Mouse (Mus musculus) forebrain, embryonic 11.5 days (tissue): ENCODE measurements around the gene Stk10. TPM values are rescaled to one million over a fixed set of nuclear protein-coding genes. Genes with fewer than 3 reads are reported as not detected.

Experiments used
- ATAC-seq: fragments of 200-750 bp; cut with Nextera tagmentation; replicated peaks from 2 replicates; pipeline ENCODE4 v1.8.0; 2017; ENCODE audit warnings: moderate TSS enrichment; ENCODE audit not compliant: low FRiP score
- DNase-seq: peaks from one replicate; pipeline ENCODE4 v3.0.0-alpha.2; 2017; ENCODE audit warnings: low spot score
- H3K27ac ChIP-seq: fragments of 300-500 bp; sonication (generic); 2 replicates; pipeline ENCODE4 v1.5.1; 2014; ENCODE audit warnings: low read depth, low read length
- H3K27me3 ChIP-seq: fragments of 300-500 bp; sonication (generic); 2 replicates; pipeline ENCODE4 v1.6.1; 2014; ENCODE audit warnings: mild to moderate bottlenecking, low read length, mixed read lengths; ENCODE audit not compliant: control insufficient read depth, insufficient read depth
- H3K36me3 ChIP-seq: fragments of 300-500 bp; sonication (generic); 2 replicates; pipeline ENCODE4 v1.6.1; 2014; ENCODE audit warnings: mild to moderate bottlenecking, low read length, moderate library complexity, mixed read lengths; ENCODE audit not compliant: control insufficient read depth, insufficient read depth
- H3K4me1 ChIP-seq: fragments of 300-500 bp; sonication (generic); replicated peaks from 2 replicates; pipeline ENCODE4 v1.6.1; 2014; ENCODE audit warnings: low read length, mixed read lengths; ENCODE audit not compliant: control insufficient read depth, insufficient read depth
- H3K4me2 ChIP-seq: fragments of 300-500 bp; sonication (generic); 2 replicates; pipeline ENCODE4 v1.6.1; 2014; ENCODE audit warnings: low read depth, mild to moderate bottlenecking, low read length, moderate library complexity, mixed read lengths; ENCODE audit not compliant: severe bottlenecking
- H3K4me3 ChIP-seq: fragments of 300-500 bp; sonication (generic); 2 replicates; pipeline ENCODE4 v1.5.1; 2014; ENCODE audit warnings: low read depth, low read length
- H3K9ac ChIP-seq: fragments of 300-500 bp; sonication (generic); 2 replicates; pipeline ENCODE4 v1.6.1; 2014; ENCODE audit warnings: low read length
- H3K9me3 ChIP-seq: fragments of 300-500 bp; sonication (generic); 2 replicates; pipeline ENCODE4 v1.6.1; 2016; ENCODE audit warnings: low read length, mixed read lengths; ENCODE audit not compliant: control insufficient read depth
- WGBS: fragments of 180-500 bp; shearing (Covaris S2); extraction: QIAGEN DNeasy Blood & Tissue Kit; methylation state at CpG from one replicate; pipeline ENCODE4 v1.1.7; 2014; 5-methylcytosine and 5-hydroxymethylcytosine counted together
- polyA plus RNA-seq: library from polyadenylated mRNA; unstranded; fragments of >200 nt; fragmentation: Nextera tagmentation; extraction: Ambion mirVana; gene quantifications from 2 replicates; pipeline ENCODE4 v1.2.1, GENCODE M21; 2014

Gene Stk10
- polyA plus RNA-seq, 1 experiment from 2014 or later, result 1.4 TPM

DNA sequence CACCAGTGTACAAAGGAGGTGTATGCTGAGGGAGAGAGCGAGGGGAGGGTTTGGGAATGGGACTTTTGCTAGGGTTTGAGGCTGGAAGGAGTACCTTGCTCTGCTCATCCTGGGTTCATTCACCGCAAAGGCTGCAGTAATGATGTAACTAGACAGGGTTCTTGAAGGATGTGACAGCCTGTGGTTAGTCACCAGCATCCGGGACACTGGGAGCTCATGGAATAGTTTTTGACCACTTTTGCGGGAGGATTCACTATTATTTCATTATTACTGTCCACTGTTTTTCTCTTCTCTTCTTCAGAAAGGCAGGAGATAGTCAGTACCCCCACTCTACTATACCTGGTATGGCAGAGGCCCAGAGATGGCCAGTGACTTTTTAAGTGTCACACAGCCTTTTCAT, 9.1 kb downstream of the Stk10 start:
- H3K36me3 ChIP-seq, result no peaks in the 10 kb centered on the region
- H3K9me3 ChIP-seq, result no peaks in the 10 kb centered on the region
- no peak for ATAC-seq
- DNase-seq, result no peak
- H3K4me2 ChIP-seq, result no peak overlapping the region
- H3K27ac ChIP-seq, result no peak overlapping the region
- H3K4me3 ChIP-seq, result no peak overlapping the region
- H3K9ac ChIP-seq, result no peak overlapping the region
- peaks cover 2% of the 10 kb centered on the region; the same call in 1 of the 2 replicates for H3K4me1 ChIP-seq
- WGBS, result 97% methylated on average over 4 of the region's 4 CpGs
- H3K27me3 ChIP-seq, result no peaks in the 10 kb centered on the region

GRCm38 (mm10) chr11:32542687-32543411, 9.7 kb downstream of the Stk10 start:
- no peaks in the 10 kb centered on the region for H3K9me3 ChIP-seq
- no peak overlapping the region for H3K27ac ChIP-seq
- DNase-seq (peak; percentile 53), ATAC-seq (no peak)
- peaks cover 2% of the 10 kb centered on the region; the same call in 1 of the 2 replicates for H3K4me1 ChIP-seq
- H3K36me3 ChIP-seq, result no peaks in the 10 kb centered on the region
- WGBS, result 51% methylated on average over 2 of the region's 3 CpGs
- H3K4me3 ChIP-seq, result no peak overlapping the region
- no peak overlapping the region for H3K9ac ChIP-seq
- H3K27me3 ChIP-seq, result no peaks in the 10 kb centered on the region
- no peak overlapping the region for H3K4me2 ChIP-seq

GRCm38 (mm10) chr11:32544041-32544440, 10.9 kb downstream of the Stk10 start:
- no peak for DNase-seq
- 0 out of 2 replicates have a peak, but pooled peaks cover 2% of the 10 kb centered on the region for H3K4me1 ChIP-seq

DNA sequence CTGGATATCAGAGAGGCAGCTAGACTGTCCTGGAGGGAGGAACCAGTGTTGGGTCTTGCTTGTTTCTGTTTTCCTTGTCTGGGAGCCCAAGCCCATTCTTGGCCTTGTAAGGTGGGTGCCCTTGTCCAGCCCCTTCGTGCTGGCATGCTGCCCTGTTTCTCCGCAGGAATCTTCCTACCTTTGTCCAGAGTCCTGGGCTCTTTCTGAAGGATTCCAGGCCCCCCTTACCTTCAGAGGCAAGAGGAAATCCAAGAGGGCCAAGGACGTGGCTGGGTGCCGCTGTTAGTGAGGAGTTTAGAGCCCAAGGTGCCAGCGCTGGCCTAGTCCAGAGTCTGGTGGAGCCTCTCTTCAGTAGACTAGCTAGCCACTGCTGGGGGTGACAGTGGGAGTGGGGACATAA, 11.4 kb downstream of the Stk10 start:
- DNase-seq (no peak), ATAC-seq (no peak)
- no peaks in the 10 kb centered on the region for H3K9me3 ChIP-seq
- H3K27ac ChIP-seq, result no peak overlapping the region
- H3K36me3 ChIP-seq, result no peaks in the 10 kb centered on the region
- WGBS, result 90% methylated on average over 5 of the region's 5 CpGs
- 0 out of 2 replicates have a peak, but pooled peaks cover 2% of the 10 kb centered on the region for H3K4me1 ChIP-seq
- no peaks in the 10 kb centered on the region for H3K27me3 ChIP-seq
- H3K9ac ChIP-seq, result no peak overlapping the region
- no peak overlapping the region for H3K4me3 ChIP-seq
- no peak overlapping the region for H3K4me2 ChIP-seq

More at GRCm38 (mm10) chr11:32544041-32544440, 10.9 kb downstream of the Stk10 start:
- no peaks in the 10 kb centered on the region for H3K9me3 ChIP-seq
- no peak for ATAC-seq
- no peaks in the 10 kb centered on the region for H3K27me3 ChIP-seq
- H3K9ac ChIP-seq, result no peak overlapping the region
- H3K4me2 ChIP-seq, result no peak overlapping the region
- H3K4me3 ChIP-seq, result no peak overlapping the region
- H3K36me3 ChIP-seq, result no peaks in the 10 kb centered on the region
- no peak overlapping the region for H3K27ac ChIP-seq
- WGBS, result 93% methylated on average over 6 of the region's 6 CpGs

- H3K27ac ChIP-seq, result no peak overlapping the region
- no peak for DNase-seq
- no peak for ATAC-seq
- 0 out of 2 replicates have a peak, but pooled peaks cover 2% of the 10 kb centered on the region for H3K4me1 ChIP-seq
- H3K27me3 ChIP-seq, result no peaks in the 10 kb centered on the region
- H3K4me2 ChIP-seq, result no peak overlapping the region
- H3K36me3 ChIP-seq, result no peaks in the 10 kb centered on the region
- no peak overlapping the region for H3K9ac ChIP-seq
- H3K4me3 ChIP-seq, result no peak overlapping the region
- WGBS, result 79% methylated on average over 12 of the region's 12 CpGs
- H3K9me3 ChIP-seq, result no peaks in the 10 kb centered on the region
Observed at GRCm38 (mm10) chr11:32545605-32546004, 12.5 kb downstream of the Stk10 start.

- Histone ChIP-seq H3K4me3 (no peak overlapping the region), H3K4me2 (no peak overlapping the region), H3K9me3 (no peaks in the 10 kb centered on the region), H3K27me3 (no peaks in the 10 kb centered on the region), H3K27ac (no peak overlapping the region), H3K36me3 (no peaks in the 10 kb centered on the region), H3K9ac (no peak overlapping the region), H3K4me1 (0 out of 2 replicates have a peak, but pooled peaks cover 2% of the 10 kb centered on the region)
- WGBS, result 94% methylated on average over 5 of the region's 5 CpGs
- ATAC-seq (no peak), DNase-seq (no peak)
Observed at GRCm38 (mm10) chr11:32546483-32546882, 13.4 kb downstream of the Stk10 start.

DNA sequence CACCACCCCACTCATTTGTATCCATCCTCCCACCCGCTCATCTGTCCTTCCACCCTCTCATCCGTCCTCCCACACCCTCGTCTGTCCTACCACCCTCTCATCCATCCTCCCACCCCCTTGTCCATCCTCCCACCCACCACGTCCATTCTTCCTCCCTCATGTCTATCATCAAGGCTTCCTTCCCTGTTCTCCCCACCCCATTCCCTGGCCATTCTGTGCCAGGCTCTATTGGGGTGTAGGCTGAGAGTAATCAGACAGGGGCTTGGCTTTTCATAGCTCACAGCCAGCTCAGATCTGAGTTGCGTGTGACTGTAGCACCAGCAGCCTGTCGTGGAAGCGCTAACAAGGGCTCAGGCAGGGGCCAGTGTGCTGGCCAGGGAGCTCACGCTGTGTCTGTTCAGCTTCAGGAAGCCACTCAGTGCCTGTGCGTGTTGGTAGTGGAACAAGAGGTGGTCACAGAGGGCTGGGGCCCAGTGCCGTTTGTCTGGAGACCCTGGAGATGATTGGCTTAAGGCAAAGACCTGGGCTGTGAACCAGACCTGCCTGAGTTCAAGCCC, 14.4 kb downstream of the Stk10 start:
- peaks cover 2% of the 10 kb centered on the region; the same call in 1 of the 2 replicates for H3K4me1 ChIP-seq

GRCm38 (mm10) chr11:32548240-32548639, 15.1 kb downstream of the Stk10 start:
- H3K27ac ChIP-seq, result no peak overlapping the region
- ATAC-seq, result no peak

More for the DNA sequence above, 14.4 kb downstream of the Stk10 start:
- 84% methylated on average over 10 of the region's 10 CpGs for WGBS
- Histone ChIP-seq H3K4me3 (no peak overlapping the region), H3K27me3 (no peaks in the 10 kb centered on the region), H3K36me3 (no peaks in the 10 kb centered on the region), H3K4me2 (no peak overlapping the region), H3K9me3 (no peaks in the 10 kb centered on the region), H3K9ac (no peak overlapping the region), H3K27ac (no peak overlapping the region)
- DNase-seq (no peak), ATAC-seq (no peak)

More at GRCm38 (mm10) chr11:32548240-32548639, 15.1 kb downstream of the Stk10 start:
- Histone ChIP-seq H3K4me2 (no peak overlapping the region), H3K4me1 (no peaks in the 10 kb centered on the region; the same call in 1 of the 2 replicates), H3K9me3 (no peaks in the 10 kb centered on the region), H3K36me3 (no peaks in the 10 kb centered on the region), H3K4me3 (no peak overlapping the region), H3K9ac (no peak overlapping the region), H3K27me3 (no peaks in the 10 kb centered on the region)
- DNase-seq, result no peak
- WGBS, result 91% methylated on average over 4 of the region's 4 CpGs
